Mouse (Mus musculus) gastrocnemius, adult 2 months (tissue): Measurements from ENCODE around the gene Fa2h. TPM values are rescaled to one million over a fixed set of nuclear protein-coding genes. Genes with fewer than 3 reads are reported as not detected.

Experiments
- DNase-seq: peaks from one replicate; pipeline ENCODE4 v3.0.0; 2022
- H3K27ac ChIP-seq: fragments of 200-600 bp; 2 replicates; pipeline ENCODE4 v1.8.1; 2022; ENCODE audit warnings: mild to moderate bottlenecking
- H3K4me3 ChIP-seq: fragments of 200-600 bp; 2 replicates; pipeline ENCODE4 v1.8.1; 2022; ENCODE audit warnings: mild to moderate bottlenecking, moderate library complexity
- CTCF ChIP-seq: fragments of 200-600 bp; IDR thresholded peaks from 2 replicates; pipeline ENCODE4 v1.8.1; 2022; ENCODE audit warnings: antibody characterized with exemption, mild to moderate bottlenecking, moderate library complexity
- intact Hi-C: fragments of 180-260 bp; cut with DNase I; formaldehyde crosslinking; loops from one replicate; pipeline ENCODE4 v1.15.1; 2025
- long read RNA-seq, 2 experiments: library from polyadenylated mRNA; stranded (forward); transcript quantifications; one replicate each; pipeline ENCODE4 v2.0.0; 2021
- total RNA-seq, 2 experiments: library from RNA; stranded (reverse); gene quantifications; 2 replicates each; pipeline ENCODE4 v1.2.3; 2021

The Fa2h gene
- total RNA-seq = under 1 TPM; 0.48 to 0.50 TPM
- long read RNA-seq, experiment 1 = 0 reads
- long read RNA-seq, experiment 2, partial matches to known transcripts = 0 of 1 reads
- long read RNA-seq, experiment 2, other reads (novel, unspliced or antisense) = 0 of 1 reads

GRCm38 (mm10) chr8:111393391-111394363, at the start of gene Fa2h:
TSS of gene Fa2h (minus strand) at chr8:111393824.
- peak; percentile 85 for DNase-seq
- Histone ChIP-seq H3K4me3 (peak within 1 kb of the TSS; percentile 72), H3K27ac (peak within 1 kb of the TSS; percentile 29; the same call in 1 of the 2 replicates)
- TF ChIP-seq CTCF = peak; percentile 56
- intact Hi-C loops = no loop called here

- intact Hi-C loops = loop anchor here (1.0 kb wide), 1 partner anchor 96 kb away; no protein-coding TSS in a partner anchor
- H3K27ac ChIP-seq = no peak overlapping the region
- H3K4me3 ChIP-seq = no peak overlapping the region
- DNase-seq = peak; percentile 59
- TF ChIP-seq CTCF = peak; percentile 82
Observed at GRCm38 (mm10) chr8:111439189-111439588, 45.6 kb upstream of the Fa2h start.

- TF ChIP-seq CTCF = no peak
- Histone ChIP-seq H3K4me3 (no peak overlapping the region), H3K27ac (no peak overlapping the region)
- intact Hi-C loops = no loop called here
- no peak for DNase-seq
Observed at GRCm38 (mm10) chr8:111435071-111435828, 41.6 kb upstream of the Fa2h start.

- intact Hi-C loops = loop anchor here (5.0 kb wide), 1 partner anchor 62 kb away; no protein-coding TSS in a partner anchor
- no peak for TF ChIP-seq CTCF
- no peak for DNase-seq
- no peak overlapping the region for H3K27ac ChIP-seq
- H3K4me3 ChIP-seq = no peak overlapping the region
Observed at GRCm38 (mm10) chr8:111424646-111425045, 31.0 kb upstream of the Fa2h start.

GRCm38 (mm10) chr8:111424181-111424580, 30.6 kb upstream of the Fa2h start:
- DNase-seq = no peak
- TF ChIP-seq CTCF = no peak
- intact Hi-C loops = no loop called here
- Histone ChIP-seq H3K27ac (no peak overlapping the region), H3K4me3 (no peak overlapping the region)

- no peak overlapping the region for H3K27ac ChIP-seq
- intact Hi-C loops = no loop called here
- no peak for TF ChIP-seq CTCF
- H3K4me3 ChIP-seq = no peak overlapping the region
- DNase-seq = no peak
Observed at GRCm38 (mm10) chr8:111422614-111423013, 29.0 kb upstream of the Fa2h start.

- intact Hi-C loops = loop anchor here (2.0 kb wide), 1 partner anchor 244 kb away; no protein-coding TSS in a partner anchor
- TF ChIP-seq CTCF = no peak
- no peak overlapping the region for H3K4me3 ChIP-seq
- DNase-seq = no peak
- H3K27ac ChIP-seq = no peak overlapping the region
Observed at GRCm38 (mm10) chr8:111419171-111419570, 25.5 kb upstream of the Fa2h start.

GRCm38 (mm10) chr8:111418601-111419000, 25.0 kb upstream of the Fa2h start:
- Histone ChIP-seq H3K4me3 (no peak overlapping the region), H3K27ac (no peak overlapping the region)
- intact Hi-C loops = loop anchor here (2.0 kb wide), 1 partner anchor 244 kb away; no protein-coding TSS in a partner anchor
- TF ChIP-seq CTCF = peak; percentile 71
- DNase-seq = no peak

GRCm38 (mm10) chr8:111417222-111417621, 23.6 kb upstream of the Fa2h start:
- DNase-seq = no peak
- intact Hi-C loops = no loop called here

GRCm38 (mm10) chr8:111403391-111403790, 9.8 kb upstream of the Fa2h start:
- no peak overlapping the region for H3K27ac ChIP-seq
- H3K4me3 ChIP-seq = no peak overlapping the region
- peak; percentile 26 for TF ChIP-seq CTCF
- DNase-seq = no peak
- intact Hi-C loops = no loop called here

More at GRCm38 (mm10) chr8:111417222-111417621, 23.6 kb upstream of the Fa2h start:
- Histone ChIP-seq H3K4me3 (no peak overlapping the region), H3K27ac (no peak overlapping the region)
- no peak for TF ChIP-seq CTCF

GRCm38 (mm10) chr8:111391268-111391667, 2.4 kb downstream of the Fa2h start:
- no peak for TF ChIP-seq CTCF
- Histone ChIP-seq H3K4me3 (no peak overlapping the region), H3K27ac (no peak overlapping the region)
- no peak for DNase-seq
- intact Hi-C loops = no loop called here

GRCm38 (mm10) chr8:111390837-111391236, 2.8 kb downstream of the Fa2h start:
- no peak overlapping the region for H3K4me3 ChIP-seq
- intact Hi-C loops = no loop called here
- no peak overlapping the region for H3K27ac ChIP-seq
- no peak for DNase-seq
- no peak for TF ChIP-seq CTCF

- TF ChIP-seq CTCF = no peak
- no peak for DNase-seq
- H3K4me3 ChIP-seq = no peak overlapping the region
- intact Hi-C loops = no loop called here
- H3K27ac ChIP-seq = no peak overlapping the region
Observed at GRCm38 (mm10) chr8:111389581-111389980, 4.0 kb downstream of the Fa2h start.
